8 mouse cellular contexts compared by ENCODE assay signal in genomic region chr11:29373050-29373395, GRCm38 (mm10). TPM values are rescaled to one million over a fixed set of nuclear protein-coding genes. Genes with fewer than 3 reads are reported as not detected.
DNase-seq lines count a peak whose midpoint lies in the region; ATAC-seq and TF ChIP-seq lines count a peak whose summit lies in the region.

No protein-coding gene starts in this region.

- intact Hi-C loops in left cerebral cortex, postnatal 25 days (cut with DNase I), result loop anchor here (2.0 to 10.0 kb wide), 4 partner anchors 106 to 322 kb away; partner anchors contain the start of genes Cfap36, Mtif2 and Rtn4

- ATAC-seq in kidney, embryonic 15.5 days (replicated peaks; ENCODE audit: low FRiP score), result no peak
- ATAC-seq in hindbrain, postnatal 0 days, result no peak
- no peak for ATAC-seq in midbrain, postnatal 0 days (ENCODE audit: low FRiP score)

- H3K4me2 ChIP-seq in kidney, embryonic 15.5 days, result peak overlapping the region; percentile 75
- H3K4me2 ChIP-seq in hindbrain, postnatal 0 days (ENCODE audit: low read depth, low read length), result peak overlapping the region; percentile 72
- peak overlapping the region; percentile 45 for H3K4me2 ChIP-seq in midbrain, postnatal 0 days (ENCODE audit: low read depth, low read length, poor library complexity, severe bottlenecking)

- DNase-seq in kidney, postnatal 25 days, result no peak
- no peak for DNase-seq in hindbrain, postnatal 0 days (ENCODE audit: low spot score)
- DNase-seq in midbrain, postnatal 0 days (ENCODE audit: low spot score), result no peak
- no peak for DNase-seq in ovary, adult 18-20 months (ENCODE audit: low spot score)
- DNase-seq in left cerebral cortex, postnatal 25 days (ENCODE audit: low spot score in 2 of 2), result no peak
- no peak for DNase-seq in right cerebral cortex, postnatal 36 days (ENCODE audit: low spot score in 2 of 2)

- H3K9ac ChIP-seq in kidney, embryonic 15.5 days, result peak overlapping the region; percentile 94
- peak overlapping the region; percentile 96 for H3K9ac ChIP-seq in hindbrain, postnatal 0 days (replicated peaks; ENCODE audit: low read length)
- peak overlapping the region; percentile 98 for H3K9ac ChIP-seq in midbrain, postnatal 0 days (replicated peaks; ENCODE audit: low read length, poor library complexity, severe bottlenecking)

- peaks cover 5% of the 10 kb centered on the region for H3K4me1 ChIP-seq in kidney, embryonic 15.5 days
- H3K4me1 ChIP-seq in cortical plate, adult 2 months (ENCODE audit: control insufficient read depth, insufficient read depth, low read length), result peaks cover 4% of the 10 kb centered on the region
- no peaks in the 10 kb centered on the region for H3K4me1 ChIP-seq in hindbrain, postnatal 0 days (ENCODE audit: insufficient read depth, low read length)
- H3K4me1 ChIP-seq in midbrain, postnatal 0 days (ENCODE audit: insufficient read depth, low read length), result no peaks in the 10 kb centered on the region; the same call in 1 of the 2 replicates

- no peak for TF ChIP-seq POLR2A in cortical plate, adult 2 months (IDR thresholded peaks at IDR 0.05; ENCODE audit: extremely low read depth, insufficient read depth, low read length)

- H3K36me3 ChIP-seq in kidney, embryonic 15.5 days, result peaks cover 8% of the 10 kb centered on the region; the same call in 1 of the 2 replicates
- H3K36me3 ChIP-seq in hindbrain, postnatal 0 days (ENCODE audit: insufficient read depth, low read length), result no peaks in the 10 kb centered on the region
- H3K36me3 ChIP-seq in midbrain, postnatal 0 days (ENCODE audit: insufficient read depth, low read length), result no peaks in the 10 kb centered on the region

- peak overlapping the region; percentile 96 for H3K27ac ChIP-seq in kidney, embryonic 15.5 days
- H3K27ac ChIP-seq in cortical plate, adult 2 months (ENCODE audit: insufficient read depth, low read length), result peak overlapping the region; percentile 52; the same call in 1 of the 2 replicates
- peak overlapping the region; percentile 96 for H3K27ac ChIP-seq in hindbrain, postnatal 0 days
- peak overlapping the region; percentile 99 for H3K27ac ChIP-seq in midbrain, postnatal 0 days (ENCODE audit: low read depth, low read length)

- no peaks in the 10 kb centered on the region for H3K9me3 ChIP-seq in kidney, embryonic 15.5 days (replicated peaks)
- no peaks in the 10 kb centered on the region for H3K9me3 ChIP-seq in hindbrain, postnatal 0 days (ENCODE audit: low read length)
- H3K9me3 ChIP-seq in midbrain, postnatal 0 days (ENCODE audit: low read length), result no peaks in the 10 kb centered on the region

- peak overlapping the region; percentile 95 for H3K4me3 ChIP-seq in kidney, embryonic 15.5 days (replicated peaks)
- peak overlapping the region; percentile 98 for H3K4me3 ChIP-seq in cortical plate, adult 2 months (ENCODE audit: insufficient read depth, low read length)
- peak overlapping the region; percentile 95 for H3K4me3 ChIP-seq in hindbrain, postnatal 0 days (ENCODE audit: low read length)
- H3K4me3 ChIP-seq in midbrain, postnatal 0 days (ENCODE audit: low read depth, low read length), result peak overlapping the region; percentile 85

- H3K27me3 ChIP-seq in kidney, embryonic 15.5 days, result no peaks in the 10 kb centered on the region
- no peaks in the 10 kb centered on the region for H3K27me3 ChIP-seq in hindbrain, postnatal 0 days (ENCODE audit: insufficient read depth, low read length)
- H3K27me3 ChIP-seq in midbrain, postnatal 0 days (ENCODE audit: insufficient read depth, low read length), result no peaks in the 10 kb centered on the region

- WGBS in kidney, embryonic 15.5 days, result 3% methylated on average over 11 of the region's 11 CpGs
- 4% methylated on average over 10 of the region's 11 CpGs for WGBS in hindbrain, postnatal 0 days
- WGBS in midbrain, postnatal 0 days, result 2% methylated on average over 11 of the region's 11 CpGs

- no peak for TF ChIP-seq CTCF in cortical plate, adult 2 months (IDR thresholded peaks at IDR 0.05; ENCODE audit: extremely low read depth, insufficient read depth, low read length)
- TF ChIP-seq CTCF in hindbrain, postnatal 0 days (IDR thresholded peaks at IDR 0.05; ENCODE audit: low read depth), result no peak
- TF ChIP-seq CTCF in midbrain, postnatal 0 days (IDR thresholded peaks at IDR 0.05), result no peak

RNA-seq across cellular contexts. Expression of gene Ccdc88a, which starts 0.4 kb away (rescaled TPM):
- polyA plus RNA-seq in kidney, embryonic 15.5 days (2015; fragmentation: Nextera tagmentation; extraction: Ambion mirVana), result 28.9 and 31.5 TPM in 2 replicates
- polyA plus RNA-seq in cortical plate, adult 2 months (2012; rRNA removed), result 18.7 and 19.0 TPM in 2 replicates
- total RNA-seq in hindbrain, postnatal 0 days (2014; rRNA removed), result 59.0 and 63.2 TPM in 2 replicates
- 82.6 and 86.3 TPM in 2 replicates for polyA plus RNA-seq in hindbrain, postnatal 0 days (2015; fragmentation: Nextera tagmentation; extraction: Ambion mirVana)
- total RNA-seq in midbrain, postnatal 0 days (2014; rRNA removed), result 74.5 and 91.3 TPM in 2 replicates
- polyA plus RNA-seq in midbrain, postnatal 0 days (2015; fragmentation: Nextera tagmentation; extraction: Ambion mirVana), result 72.8 and 89.2 TPM in 2 replicates
- total RNA-seq in left cerebral cortex, postnatal 25 days (2021), result 10 to 100 TPM; 64.5 to 67.8 TPM
